Mouse (Mus musculus) lung, postnatal 0 days (tissue): ENCODE measurements around the gene Dtd2. TPM values are rescaled to one million over a fixed set of nuclear protein-coding genes. Genes with fewer than 3 reads are reported as not detected.

Experiments
- ATAC-seq: fragments of 200-750 bp; cut with Nextera tagmentation; 2 replicates; pipeline ENCODE4 v1.8.0; 2017; ENCODE audit warnings: moderate library complexity
- DNase-seq: peaks from one replicate; pipeline ENCODE4 v3.0.0-alpha.2; 2016; ENCODE audit warnings: low spot score
- H3K27ac ChIP-seq: fragments of 300-500 bp; sonication (generic); 2 replicates; pipeline ENCODE4 v1.5.1; 2014; ENCODE audit warnings: antibody characterized with exemption, mild to moderate bottlenecking, low read length, mixed read lengths
- H3K27me3 ChIP-seq: fragments of 300-500 bp; sonication (generic); replicated peaks from 2 replicates; pipeline ENCODE4 v1.6.1; 2014; ENCODE audit warnings: low read length, mixed read lengths; ENCODE audit not compliant: insufficient read depth
- H3K36me3 ChIP-seq: fragments of 300-500 bp; sonication (generic); 2 replicates; pipeline ENCODE4 v1.6.1; 2014; ENCODE audit warnings: low read length, mixed read lengths; ENCODE audit not compliant: insufficient read depth
- H3K4me1 ChIP-seq: fragments of 300-500 bp; sonication (generic); 2 replicates; pipeline ENCODE4 v1.6.1; 2014; ENCODE audit warnings: antibody characterized with exemption, low read depth, low read length, mixed read lengths; ENCODE audit not compliant: insufficient read depth
- H3K4me2 ChIP-seq: fragments of 300-500 bp; sonication (generic); replicated peaks from 2 replicates; pipeline ENCODE4 v1.6.1; 2014; ENCODE audit warnings: low read depth, mild to moderate bottlenecking, low read length, moderate library complexity, mixed read lengths
- H3K4me3 ChIP-seq: fragments of 300-500 bp; sonication (generic); 2 replicates; pipeline ENCODE4 v1.5.1; 2014; ENCODE audit warnings: low read depth, low read length
- H3K9ac ChIP-seq: fragments of 300-500 bp; sonication (generic); replicated peaks from 2 replicates; pipeline ENCODE4 v1.6.1; 2014; ENCODE audit warnings: low read depth, mild to moderate bottlenecking
- H3K9me3 ChIP-seq: fragments of 300-500 bp; sonication (generic); 2 replicates; pipeline ENCODE4 v1.6.1; 2016; ENCODE audit warnings: low read length, mixed read lengths
- CTCF ChIP-seq: IDR thresholded peaks from 2 replicates; pipeline ENCODE4 v1.5.1; 2016; ENCODE audit warnings: antibody characterized with exemption, mild to moderate bottlenecking
- EP300 ChIP-seq: IDR thresholded peaks from 2 replicates; pipeline ENCODE4 v1.6.1; 2016; ENCODE audit warnings: antibody characterized with exemption, mild to moderate bottlenecking, control low read depth
- WGBS: fragments of 180-500 bp; shearing (Covaris S2); extraction: QIAGEN DNeasy Blood & Tissue Kit; methylation state at CpG from one replicate; pipeline ENCODE4 v1.1.7; 2014; 5-methylcytosine and 5-hydroxymethylcytosine counted together
- polyA plus RNA-seq: library from polyadenylated mRNA; unstranded; fragments of >200 nt; fragmentation: Nextera tagmentation; extraction: Ambion mirVana; gene quantifications from 2 replicates; pipeline ENCODE4 v1.2.1, GENCODE M21; 2015

The Dtd2 gene
- polyA plus RNA-seq, 1 experiment from 2014 or later = 20.1 TPM

DNA sequence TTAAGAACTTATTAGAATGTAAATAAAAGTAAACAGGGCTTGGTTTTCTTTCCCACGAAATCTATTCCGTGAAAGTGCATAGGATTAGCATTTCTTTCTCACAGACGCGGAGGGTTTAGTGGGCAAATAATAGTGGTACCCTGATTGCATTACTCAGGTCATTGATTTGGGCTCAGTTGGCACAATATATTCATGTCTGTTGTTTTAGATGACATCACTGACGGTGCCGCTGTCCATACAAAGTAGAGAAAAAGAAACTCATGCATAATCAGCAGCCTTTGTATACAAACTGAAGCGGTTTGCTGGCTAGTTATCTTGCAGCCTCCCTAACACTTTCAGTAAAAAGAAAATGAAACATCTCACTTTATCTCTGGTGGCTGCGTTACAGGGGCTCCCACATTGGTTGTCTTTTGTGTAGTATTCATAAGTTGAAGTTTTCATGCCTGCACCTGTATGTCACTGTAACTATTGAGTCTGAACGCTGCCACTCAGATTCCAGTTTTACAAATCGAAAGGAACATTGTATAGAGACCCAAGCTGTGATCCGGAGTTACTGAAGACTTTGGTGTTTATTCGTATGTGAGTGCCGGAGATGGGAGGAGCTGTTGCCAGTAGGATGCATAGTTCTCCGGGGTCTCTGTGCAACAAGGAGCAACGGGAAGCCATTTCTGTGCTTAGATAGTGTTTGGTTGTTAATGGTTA lies 3.8 kb upstream of the Dtd2 start:
- no peak overlapping the region for H3K9ac ChIP-seq

GRCm38 (mm10) chr12:52006633-52006994 lies 313 bp upstream of the Dtd2 start:
- Histone ChIP-seq H3K4me2 (peak overlapping the region; percentile 85), H3K4me3 (peak overlapping the region; percentile 84), H3K27ac (0 out of 2 replicates have a peak overlapping the region, but pooled peaks have one; percentile 4), H3K4me1 (no peaks in the 10 kb centered on the region; the same call in 1 of the 2 replicates), H3K36me3 (no peaks in the 10 kb centered on the region), H3K9ac (peak overlapping the region; percentile 77; the same call in 1 of the 2 replicates), H3K27me3 (no peaks in the 10 kb centered on the region), H3K9me3 (no peaks in the 10 kb centered on the region)
- TF ChIP-seq EP300 (no peak), CTCF (no peak)
- 25% methylated on average over 5 of the region's 5 CpGs for WGBS
- DNase-seq = no peak
- peak; percentile 65 for ATAC-seq

More for the DNA sequence above, 3.8 kb upstream of the Dtd2 start:
- ATAC-seq = no peak
- DNase-seq = no peak
- Histone ChIP-seq H3K27me3 (no peaks in the 10 kb centered on the region), H3K9me3 (no peaks in the 10 kb centered on the region), H3K4me3 (no peak overlapping the region), H3K4me2 (peak overlapping the region; percentile 28; the same call in 1 of the 2 replicates), H3K4me1 (no peaks in the 10 kb centered on the region; the same call in 1 of the 2 replicates), H3K36me3 (no peaks in the 10 kb centered on the region), H3K27ac (no peak overlapping the region)
- 61% methylated on average over 15 of the region's 15 CpGs for WGBS
- TF ChIP-seq EP300 (no peak), CTCF (no peak)

GRCm38 (mm10) chr12:52002746-52003145 lies 3.6 kb downstream of the Dtd2 start:
- Histone ChIP-seq H3K36me3 (no peaks in the 10 kb centered on the region), H3K4me3 (no peak overlapping the region), H3K27me3 (no peaks in the 10 kb centered on the region), H3K27ac (no peak overlapping the region), H3K4me2 (no peak overlapping the region), H3K4me1 (no peaks in the 10 kb centered on the region; the same call in 1 of the 2 replicates), H3K9me3 (no peaks in the 10 kb centered on the region), H3K9ac (no peak overlapping the region)
- WGBS = 85% methylated on average over 3 of the region's 3 CpGs
- no peak for DNase-seq
- no peak for ATAC-seq
- TF ChIP-seq CTCF (no peak), EP300 (no peak)

DNA sequence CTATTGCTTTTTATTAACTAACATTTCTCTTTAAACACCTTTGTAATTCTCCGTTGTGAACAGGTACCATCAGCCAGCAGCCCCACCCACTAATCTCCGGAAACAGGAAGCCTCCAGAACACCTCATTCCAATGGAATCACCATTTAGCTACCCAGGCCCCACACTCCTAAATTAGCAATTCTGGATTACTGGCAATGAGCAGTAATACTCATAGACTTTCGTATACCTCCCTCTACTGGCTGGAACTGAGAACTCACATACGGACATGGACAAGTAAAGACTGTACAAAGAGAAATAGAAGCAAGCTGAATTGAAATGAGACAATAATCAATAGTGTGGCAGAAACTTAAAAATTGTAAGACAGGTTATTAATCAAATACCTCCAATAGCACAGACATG lies 4.8 kb downstream of the Dtd2 start:
- TF ChIP-seq EP300 = no peak
- TF ChIP-seq CTCF = peak; percentile 86
- H3K9me3 ChIP-seq = no peaks in the 10 kb centered on the region
- H3K4me3 ChIP-seq = no peak overlapping the region
- H3K36me3 ChIP-seq = no peaks in the 10 kb centered on the region
- H3K27me3 ChIP-seq = no peaks in the 10 kb centered on the region
- no peak overlapping the region for H3K27ac ChIP-seq
- 16% methylated on average over 4 of the region's 4 CpGs for WGBS
- DNase-seq (peak; percentile 84), ATAC-seq (peak; percentile 60)
- no peak overlapping the region for H3K9ac ChIP-seq
- H3K4me2 ChIP-seq = no peak overlapping the region
- no peaks in the 10 kb centered on the region; the same call in 1 of the 2 replicates for H3K4me1 ChIP-seq

- TF ChIP-seq CTCF (no peak), EP300 (no peak)
- ATAC-seq (no peak), DNase-seq (no peak)
- Histone ChIP-seq H3K4me2 (no peak overlapping the region), H3K36me3 (peaks cover 3% of the 10 kb centered on the region; the same call in 1 of the 2 replicates), H3K9ac (no peak overlapping the region), H3K27me3 (no peaks in the 10 kb centered on the region), H3K27ac (no peak overlapping the region), H3K4me3 (no peak overlapping the region), H3K4me1 (no peaks in the 10 kb centered on the region), H3K9me3 (no peaks in the 10 kb centered on the region)
- WGBS = 77% methylated on average over 9 of the region's 9 CpGs
These were observed 7.9 kb downstream of the Dtd2 start for GRCm38 (mm10) chr12:51998366-51998932.

DNA sequence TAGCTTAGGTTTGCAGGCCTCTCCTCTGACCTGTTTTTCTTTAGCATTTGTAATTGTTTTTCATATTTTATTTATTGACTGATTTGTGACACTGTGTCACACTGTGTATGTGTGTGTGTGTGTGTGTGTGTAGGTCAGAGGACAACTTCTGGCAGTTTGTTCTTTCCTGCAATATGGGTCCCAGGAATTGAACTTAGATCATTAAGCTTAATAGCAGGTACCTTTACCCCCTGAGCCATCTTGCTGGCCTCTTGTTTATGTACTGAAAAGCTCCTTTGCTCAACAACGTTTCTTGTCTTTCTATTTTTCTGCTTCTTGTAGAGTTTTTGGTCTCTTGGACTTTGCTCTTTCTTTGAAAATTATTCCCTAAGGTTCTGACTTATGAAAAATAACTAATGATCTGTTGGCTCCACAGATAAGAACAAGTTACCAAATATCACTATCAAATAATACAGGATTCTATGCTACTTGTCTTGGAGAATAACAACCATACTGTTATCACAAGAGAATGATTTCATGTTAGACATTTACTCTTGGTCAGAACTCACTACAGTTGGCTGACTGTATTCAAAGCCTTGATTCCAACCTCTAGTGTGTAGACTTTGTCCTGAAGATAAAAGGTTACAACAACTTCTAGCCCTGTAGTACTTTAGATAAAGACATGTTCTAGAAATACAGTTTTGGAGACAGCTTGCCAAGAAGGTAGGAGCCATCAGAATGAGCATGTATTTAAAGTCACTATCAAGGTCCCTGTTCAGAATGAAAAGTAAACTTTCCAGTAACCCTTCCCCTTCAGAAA lies 10.4 kb downstream of the Dtd2 start:
- Histone ChIP-seq H3K4me2 (no peak overlapping the region), H3K27me3 (no peaks in the 10 kb centered on the region), H3K4me3 (no peak overlapping the region), H3K9ac (no peak overlapping the region), H3K4me1 (no peaks in the 10 kb centered on the region), H3K9me3 (no peaks in the 10 kb centered on the region), H3K27ac (no peak overlapping the region), H3K36me3 (peaks cover 3% of the 10 kb centered on the region; the same call in 1 of the 2 replicates)
- no peak for ATAC-seq
- DNase-seq = no peak
- TF ChIP-seq EP300 (no peak), CTCF (no peak)
- WGBS = 83% methylated on average over 1 of the region's 1 CpGs
